Mouse (Mus musculus) frontal cortex, postnatal 10 days (tissue): ENCODE data around the gene Lcn2.
A peak's percentile ranks its signal among the peaks of the same experiment; 100 is the strongest.

ENCODE experiments used
- DNase-seq, 2 experiments: peaks; one replicate each; pipeline ENCODE4 v3.0.0; 2022; ENCODE audit warnings: low spot score in 2 of 2, mixed read lengths in 1 of 2

Lcn2 gene

DNA sequence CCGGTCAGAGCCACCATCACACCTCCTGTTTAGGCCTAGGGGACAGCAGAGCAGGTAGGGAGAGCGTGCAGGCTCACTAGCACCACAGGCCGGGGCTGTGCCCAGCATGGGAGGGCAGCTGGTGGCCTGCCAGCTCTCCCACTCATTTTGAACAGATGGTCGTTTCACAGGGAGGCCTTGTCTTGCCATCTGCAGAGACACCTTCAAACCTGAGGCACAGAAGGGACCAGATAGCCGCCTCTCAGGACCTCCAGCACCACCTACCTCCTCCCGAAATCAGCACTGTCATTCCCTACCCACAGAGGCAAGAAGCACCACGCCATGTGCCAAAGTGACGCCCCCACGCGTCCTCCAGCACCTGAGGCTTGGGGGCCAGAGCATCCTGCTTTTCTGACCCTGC, 44.0 kb downstream of the Lcn2 start:
- DNase-seq: no peak

DNA sequence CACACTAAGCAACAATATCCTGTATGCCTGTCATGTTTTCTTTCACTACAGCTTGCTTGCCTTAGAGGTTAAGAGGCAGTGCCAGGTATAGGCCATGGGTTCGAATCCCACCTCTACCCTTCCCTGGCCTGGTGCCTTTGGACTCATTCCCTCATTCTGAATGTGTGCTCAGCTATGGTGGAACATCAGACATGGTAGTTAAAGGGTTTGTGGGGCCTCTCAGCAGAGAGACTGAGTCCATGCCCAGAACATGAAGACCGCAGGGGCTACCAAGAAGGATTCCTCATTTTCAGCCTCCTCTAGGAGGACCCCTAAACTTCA, 44.7 kb downstream of the Lcn2 start:
- no peak for DNase-seq

DNA sequence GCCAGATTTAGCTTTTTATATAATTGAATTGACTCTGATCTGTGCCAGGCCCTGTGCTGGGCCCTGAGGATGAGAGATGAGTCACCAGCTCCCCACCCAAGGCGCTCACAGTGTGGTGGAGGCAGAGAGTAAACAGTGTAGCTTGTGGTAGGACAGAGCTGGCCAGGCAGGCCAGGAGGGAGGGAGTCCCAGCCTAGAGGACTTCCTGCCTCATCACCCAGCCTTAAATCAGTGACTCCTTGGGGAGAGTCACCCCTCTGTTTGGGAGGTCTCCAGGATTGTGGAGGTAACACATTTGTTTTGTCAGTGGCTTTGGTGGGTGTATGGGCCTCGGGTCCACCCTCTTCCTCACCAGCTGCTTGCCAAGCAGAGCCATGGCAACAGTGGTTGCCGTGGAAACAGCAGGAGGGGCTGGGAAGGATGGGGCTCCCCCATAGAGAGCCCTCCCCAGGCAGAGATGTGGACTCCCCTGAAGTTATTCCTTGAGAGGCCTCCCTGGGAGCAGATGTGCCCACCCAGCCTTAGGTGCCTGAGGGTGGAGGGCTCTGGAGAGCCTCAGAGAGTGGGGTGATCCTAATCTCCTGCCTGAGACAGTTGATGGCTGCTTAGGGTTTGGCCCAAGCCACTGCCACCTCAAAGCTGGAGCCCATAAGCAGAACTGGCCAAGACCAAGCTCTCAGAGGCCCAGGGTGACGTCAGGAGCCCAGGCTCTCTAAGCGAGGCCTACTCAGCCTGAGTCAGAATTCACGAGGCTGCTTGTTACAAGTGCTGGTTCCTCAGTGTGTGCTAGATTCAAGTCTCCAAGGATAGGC, 45.3 kb downstream of the Lcn2 start:
- DNase-seq: peak in 1 of 2 experiments; percentile 46

DNA sequence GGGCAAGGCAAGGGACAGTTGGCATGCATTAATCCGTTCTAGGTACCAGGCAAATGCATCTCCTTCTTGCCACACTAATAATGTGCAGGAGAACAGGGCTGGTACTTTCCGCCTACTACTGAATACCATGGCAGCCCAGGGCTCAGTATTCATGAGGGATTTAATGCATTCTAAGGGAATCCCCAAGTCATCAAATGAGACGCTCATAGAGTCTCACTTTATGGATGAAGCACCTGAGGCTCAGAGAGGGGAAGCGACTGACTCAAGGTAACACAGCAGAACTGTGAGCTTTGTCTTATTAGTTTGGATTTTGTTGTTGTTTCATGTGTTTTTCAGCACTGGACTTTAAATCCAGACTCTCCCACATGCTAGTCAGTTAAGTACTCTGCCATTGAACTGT, 46.0 kb downstream of the Lcn2 start:
- no peak for DNase-seq

DNA sequence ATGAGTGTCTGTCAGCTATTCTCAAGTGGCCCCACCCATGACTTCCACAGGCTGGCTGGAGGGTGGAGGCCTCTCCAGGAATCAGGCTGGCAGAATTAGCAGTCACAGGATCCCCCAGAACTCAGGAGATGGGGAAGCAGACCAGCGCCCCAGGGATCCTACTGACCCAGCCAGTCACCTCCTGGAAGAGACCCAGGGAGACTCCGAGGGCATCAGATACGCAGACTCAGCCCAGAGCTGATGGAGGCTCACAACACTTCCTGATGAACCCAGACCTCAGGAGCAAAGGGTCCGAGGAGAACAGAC, 46.5 kb downstream of the Lcn2 start:
- DNase-seq: no peak

DNA sequence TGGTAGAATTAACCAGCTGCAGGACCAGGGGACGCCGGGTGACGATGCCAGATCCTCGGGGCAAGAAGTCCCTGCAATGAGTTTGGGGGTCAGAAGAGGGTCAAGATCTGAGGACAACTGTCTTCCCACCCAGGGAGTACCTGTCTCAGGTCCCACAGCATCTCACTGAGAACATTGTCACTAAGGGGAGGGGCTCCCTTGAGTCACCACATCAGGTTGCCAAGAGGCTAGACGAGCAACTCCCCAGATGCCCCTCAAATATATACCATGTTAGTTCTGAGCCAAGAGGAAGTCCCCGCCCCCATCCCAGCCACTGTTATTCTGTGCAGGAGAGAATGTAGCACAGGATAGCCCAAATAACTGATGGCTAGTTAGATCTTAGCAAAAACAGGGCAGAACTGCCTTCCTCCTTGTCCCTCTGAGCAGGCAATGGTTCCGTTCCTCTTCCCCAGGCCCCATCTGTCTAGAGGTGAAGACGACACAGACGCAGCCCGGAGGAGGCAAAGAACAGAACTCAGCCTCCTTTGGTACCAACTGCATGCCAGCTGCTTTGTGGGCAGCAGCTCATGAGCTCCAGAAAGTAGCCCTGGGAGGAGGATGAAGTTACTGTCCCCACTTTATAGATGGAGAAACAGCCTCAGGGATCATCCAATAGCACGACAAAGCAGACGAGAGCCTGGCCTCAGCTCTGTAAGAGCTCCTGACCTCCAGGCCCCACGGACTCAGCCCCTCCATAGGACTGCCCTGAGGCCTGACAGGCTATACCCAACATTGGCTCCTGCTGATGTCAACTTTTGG, 47.0 kb downstream of the Lcn2 start:
- DNase-seq: no peak

DNA sequence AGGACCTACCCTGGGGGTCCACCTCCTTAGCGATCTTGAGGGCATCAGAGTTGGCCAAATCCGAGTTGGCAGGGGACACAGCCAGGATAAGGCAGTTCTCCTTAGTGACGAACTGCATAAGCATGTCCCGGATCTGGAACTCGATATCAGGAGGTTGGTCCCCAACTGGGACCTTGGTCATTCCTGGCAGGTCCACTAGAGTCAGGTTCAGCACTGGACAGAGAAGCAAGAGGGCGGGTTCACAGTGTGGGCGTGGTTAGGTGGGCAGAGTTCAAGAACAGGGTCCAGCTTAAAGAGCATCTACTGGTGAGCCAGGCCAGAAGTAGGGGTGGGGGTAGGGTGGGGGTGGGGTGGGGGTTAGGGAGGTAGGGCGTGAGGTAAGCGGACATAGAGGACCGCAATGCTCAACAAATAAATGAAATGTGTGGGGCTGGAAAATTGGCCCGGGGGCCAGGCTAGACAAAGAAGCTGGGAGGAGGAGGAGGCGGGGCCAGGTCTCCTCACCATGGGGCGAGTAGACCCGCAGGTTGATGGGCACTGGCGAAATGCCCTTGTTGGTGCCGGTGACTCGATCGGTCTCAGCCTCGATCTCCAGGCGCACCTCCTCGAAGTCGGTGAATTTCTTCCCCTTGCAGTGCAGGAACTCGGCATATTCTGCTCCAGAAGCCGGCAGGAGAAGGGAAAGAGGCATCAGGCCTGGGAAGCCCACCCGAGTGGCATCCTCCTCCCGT, 48.0 kb downstream of the Lcn2 start:
- no peak for DNase-seq

DNA sequence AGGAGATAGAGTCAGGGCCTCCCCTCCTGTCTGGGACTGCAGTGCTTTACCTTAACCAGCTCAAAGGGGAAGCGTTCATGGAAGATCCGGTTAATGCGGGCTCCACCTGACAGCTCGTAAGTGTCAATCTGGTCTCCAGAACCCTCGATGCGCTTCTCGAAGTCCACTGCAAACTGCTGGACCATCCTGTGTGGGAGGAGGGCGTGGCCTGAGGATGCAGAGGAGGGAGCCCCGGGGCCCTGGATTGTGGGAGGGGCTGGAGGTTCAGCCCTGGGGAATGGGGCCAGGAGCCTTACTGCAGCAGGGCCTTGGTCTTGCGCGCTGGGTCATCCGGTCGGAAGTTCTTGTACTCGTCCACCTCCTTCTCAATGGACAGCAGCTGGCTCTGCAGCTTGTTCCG, 52.2 kb downstream of the Lcn2 start:
- DNase-seq: no peak
